Mouse (Mus musculus) thymus, adult 2 months (tissue): ENCODE results near the gene Tst. TPM values are rescaled to one million over a fixed set of nuclear protein-coding genes. Genes with fewer than 3 reads are reported as not detected.

ENCODE experiments used
- DNase-seq: peaks from one replicate; pipeline ENCODE4 v3.0.0; 2021
- H3K27ac ChIP-seq: fragments of 200-500 bp; 2 replicates; pipeline ENCODE4 v1.5.1; 2012; ENCODE audit warnings: low read length, control low read depth; ENCODE audit not compliant: control insufficient read depth, insufficient read depth
- H3K27me3 ChIP-seq: fragments of 200-500 bp; 2 replicates; pipeline ENCODE4 v1.6.1; 2012; ENCODE audit warnings: mild to moderate bottlenecking, low read length, moderate library complexity, mixed read lengths; ENCODE audit not compliant: control insufficient read depth, insufficient read depth
- H3K36me3 ChIP-seq: fragments of 200-500 bp; 2 replicates; pipeline ENCODE4 v1.6.1; 2012; ENCODE audit warnings: mild to moderate bottlenecking, low read length, moderate library complexity; ENCODE audit not compliant: control insufficient read depth, insufficient read depth
- H3K4me1 ChIP-seq: fragments of 200-500 bp; replicated peaks from 2 replicates; pipeline ENCODE4 v1.6.1; 2012; ENCODE audit warnings: low read length; ENCODE audit not compliant: control insufficient read depth, insufficient read depth
- H3K4me3 ChIP-seq: fragments of 200-500 bp; 2 replicates; pipeline ENCODE4 v1.5.1; 2012; ENCODE audit warnings: mild to moderate bottlenecking, low read length, control low read depth, moderate library complexity; ENCODE audit not compliant: control insufficient read depth, insufficient read depth
- CTCF ChIP-seq: fragments of 200-500 bp; IDR thresholded peaks from 2 replicates; pipeline ENCODE4 v1.5.1; 2012; ENCODE audit warnings: mild to moderate bottlenecking, control low read depth, low read length, moderate library complexity, borderline replicate concordance; ENCODE audit not compliant: control insufficient read depth, poor library complexity, insufficient read depth; ENCODE audit errors: extremely low read depth
- POLR2A ChIP-seq: fragments of 200-500 bp; IDR thresholded peaks from 2 replicates; pipeline ENCODE4 v1.6.1; 2012; ENCODE audit warnings: mild to moderate bottlenecking, low read length, control low read depth, moderate library complexity; ENCODE audit not compliant: control insufficient read depth, poor library complexity, insufficient read depth; ENCODE audit errors: extremely low read depth
- WGBS: fragments of 180-500 bp; shearing (Covaris S2); methylation state at CpG from one replicate; pipeline ENCODE4 v1.1.7; 2018; 5-methylcytosine and 5-hydroxymethylcytosine counted together
- polyA plus RNA-seq: library from polyadenylated mRNA; depleted of rRNA; stranded (reverse); fragments of >200 nt; gene quantifications from 2 replicates; pipeline ENCODE4 v1.2.3, GENCODE M21; 2012

Tst gene
- polyA plus RNA-seq, 1 experiment, result 58.0 TPM

GRCm38 (mm10) chr15:78409570-78410052 lies 3.9 kb upstream of the Tst start:
- Histone ChIP-seq H3K4me3 (no peak overlapping the region), H3K27ac (no peak overlapping the region), H3K27me3 (no peaks in the 10 kb centered on the region), H3K4me1 (peaks cover 15% of the 10 kb centered on the region), H3K36me3 (no peaks in the 10 kb centered on the region)
- DNase-seq, result no peak
- WGBS, result 94% methylated on average over 12 of the region's 12 CpGs
- no peak for TF ChIP-seq CTCF
- TF ChIP-seq POLR2A, result no peak

- DNase-seq, result peak; percentile 88
- under 1% methylated on average over 40 of the region's 40 CpGs for WGBS
- no peaks in the 10 kb centered on the region for H3K36me3 ChIP-seq
- H3K27ac ChIP-seq, result peak within 1 kb of the TSS; percentile 83
- TF ChIP-seq POLR2A (peak; percentile 79), CTCF (0 out of 2 replicates have a peak, but pooled peaks have one; percentile 27)
- H3K27me3 ChIP-seq, result no peaks in the 10 kb centered on the region
- peaks cover 25% of the 10 kb centered on the region for H3K4me1 ChIP-seq
- peak within 1 kb of the TSS; percentile 84 for H3K4me3 ChIP-seq
Observed at GRCm38 (mm10) chr15:78406293-78406934, 707 bp upstream of the Tst start, which contains the start of gene Mpst. Gene Mpst, plus strand, starts transcription at chr15:78406416.

- no peaks in the 10 kb centered on the region for H3K36me3 ChIP-seq
- TF ChIP-seq CTCF (no peak), POLR2A (no peak)
- H3K27me3 ChIP-seq, result no peaks in the 10 kb centered on the region
- H3K27ac ChIP-seq, result no peak overlapping the region
- H3K4me3 ChIP-seq, result peak overlapping the region; percentile 84
- DNase-seq, result no peak
- peaks cover 25% of the 10 kb centered on the region for H3K4me1 ChIP-seq
- WGBS, result 53% methylated on average over 11 of the region's 11 CpGs
Observed at GRCm38 (mm10) chr15:78405098-78405497, 609 bp downstream of the Tst start.

DNA sequence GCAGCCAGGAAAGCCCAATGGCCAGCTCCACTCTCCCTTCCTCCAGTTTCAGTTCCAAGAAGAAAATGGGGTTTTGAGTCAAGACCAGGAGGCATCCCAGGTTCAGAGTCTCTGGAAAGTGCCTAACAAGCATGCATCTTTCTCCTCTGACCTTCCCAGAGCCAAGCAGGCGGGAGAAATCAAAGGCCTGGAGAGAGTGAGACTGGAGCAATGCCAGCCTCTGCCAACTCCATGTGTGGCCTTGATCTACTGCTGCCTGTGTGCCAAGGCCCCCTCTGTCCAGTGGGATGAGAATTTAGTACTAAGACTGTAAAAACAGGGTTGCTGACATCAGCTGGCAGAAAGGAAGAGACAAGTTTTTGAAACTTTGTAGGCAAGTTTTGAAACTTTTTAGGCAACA lies 1.8 kb downstream of the Tst start:
- DNase-seq, result no peak
- H3K4me3 ChIP-seq, result no peak overlapping the region
- H3K36me3 ChIP-seq, result no peaks in the 10 kb centered on the region
- H3K4me1 ChIP-seq, result peaks cover 25% of the 10 kb centered on the region
- H3K27ac ChIP-seq, result no peak overlapping the region
- no peaks in the 10 kb centered on the region for H3K27me3 ChIP-seq
- 100% methylated on average over 1 of the region's 1 CpGs for WGBS
- TF ChIP-seq POLR2A, result no peak
- TF ChIP-seq CTCF, result no peak

DNA sequence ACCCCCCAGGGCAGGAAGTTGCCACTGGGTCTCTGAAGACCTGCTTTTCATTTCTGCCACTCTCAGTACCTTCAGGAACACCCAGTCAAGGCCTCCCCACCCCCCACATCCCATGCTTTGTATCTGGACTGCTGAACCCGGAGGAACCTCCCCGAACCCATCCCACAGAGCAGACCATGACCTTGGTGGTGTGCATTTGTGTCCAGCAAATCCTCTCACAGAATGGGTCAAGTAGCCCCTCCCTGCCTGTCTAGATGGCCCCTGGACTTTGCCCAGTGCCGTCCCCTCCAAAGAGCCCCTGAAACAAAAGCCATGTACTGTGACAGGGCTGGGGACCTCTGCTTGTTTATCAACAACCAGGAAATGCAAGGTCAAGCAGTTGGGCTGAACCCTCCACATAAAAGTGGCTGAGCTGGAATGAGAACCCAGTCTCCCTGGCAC lies 2.4 kb downstream of the Tst start:
- no peak for DNase-seq
- Histone ChIP-seq H3K4me3 (no peak overlapping the region), H3K27me3 (no peaks in the 10 kb centered on the region), H3K36me3 (no peaks in the 10 kb centered on the region), H3K4me1 (peaks cover 25% of the 10 kb centered on the region), H3K27ac (no peak overlapping the region)
- 97% methylated on average over 3 of the region's 3 CpGs for WGBS
- TF ChIP-seq POLR2A, result no peak
- TF ChIP-seq CTCF, result no peak

DNA sequence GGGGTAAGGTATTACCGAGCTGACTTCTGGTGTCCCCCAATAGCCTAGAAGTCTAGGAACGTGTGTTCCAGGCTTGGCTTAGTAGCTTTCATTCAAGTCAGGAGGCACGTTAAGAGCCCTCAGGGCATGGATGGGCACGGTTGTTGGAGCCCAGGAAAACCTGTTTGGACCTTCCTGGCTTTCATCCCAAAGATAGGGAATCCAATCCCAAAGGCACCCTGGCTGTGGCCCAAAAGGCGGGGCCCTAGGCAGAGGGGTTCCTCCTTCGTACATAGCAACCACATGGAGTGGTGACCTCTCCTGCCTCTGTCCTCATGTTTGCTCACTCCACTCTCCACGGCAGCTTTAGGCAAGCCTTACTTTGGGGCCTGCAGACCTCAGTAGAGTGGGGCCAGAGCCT lies 3.3 kb downstream of the Tst start:
- DNase-seq, result no peak
- 90% methylated on average over 7 of the region's 7 CpGs for WGBS
- Histone ChIP-seq H3K4me3 (no peak overlapping the region), H3K27ac (no peak overlapping the region), H3K27me3 (no peaks in the 10 kb centered on the region), H3K36me3 (no peaks in the 10 kb centered on the region), H3K4me1 (peaks cover 22% of the 10 kb centered on the region)
- TF ChIP-seq CTCF (no peak), POLR2A (no peak)

- Histone ChIP-seq H3K27ac (no peak overlapping the region), H3K4me3 (no peak overlapping the region), H3K27me3 (no peaks in the 10 kb centered on the region), H3K4me1 (peaks cover 19% of the 10 kb centered on the region), H3K36me3 (no peaks in the 10 kb centered on the region)
- WGBS, result 76% methylated on average over 4 of the region's 4 CpGs
- no peak for TF ChIP-seq CTCF
- no peak for TF ChIP-seq POLR2A
- DNase-seq, result no peak
Observed at GRCm38 (mm10) chr15:78401921-78402320, 3.8 kb downstream of the Tst start.
